Mouse (Mus musculus) limb, embryonic 15.5 days (tissue): ENCODE data around the gene Zfp428. TPM values are rescaled to one million over a fixed set of nuclear protein-coding genes. Genes with fewer than 3 reads are reported as not detected.
A peak's percentile ranks its signal among the peaks of the same experiment; 100 is the strongest.
"Not testable (repeated sequence)": the region's sequence is repeated elsewhere in the genome, so short reads cannot be mapped to it uniquely, and the experiment has no call there.

Experiments
- ATAC-seq: fragments of 200-750 bp; cut with Nextera tagmentation; 2 replicates; pipeline ENCODE4 v1.8.0; 2017; ENCODE audit warnings: low read depth, moderate TSS enrichment; ENCODE audit not compliant: insufficient number of reproducible peaks, low FRiP score, low TSS enrichment
- H3K27ac ChIP-seq: fragments of 300-500 bp; sonication (generic); 2 replicates; pipeline ENCODE4 v1.5.1; 2015; ENCODE audit warnings: moderate library complexity, mild to moderate bottlenecking, inconsistent platforms
- H3K27me3 ChIP-seq: fragments of 300-500 bp; sonication (generic); 2 replicates; pipeline ENCODE4 v1.6.1; 2015; ENCODE audit warnings: inconsistent platforms
- H3K36me3 ChIP-seq: fragments of 300-500 bp; sonication (generic); 2 replicates; pipeline ENCODE4 v1.6.1; 2015; ENCODE audit warnings: inconsistent platforms
- H3K4me1 ChIP-seq: fragments of 300-500 bp; sonication (generic); 2 replicates; pipeline ENCODE4 v1.6.1; 2015; ENCODE audit warnings: inconsistent platforms
- H3K4me2 ChIP-seq: fragments of 300-500 bp; sonication (generic); 2 replicates; pipeline ENCODE4 v1.6.1; 2015; ENCODE audit warnings: mild to moderate bottlenecking, inconsistent platforms
- H3K4me3 ChIP-seq: fragments of 300-500 bp; sonication (generic); 2 replicates; pipeline ENCODE4 v1.5.1; 2015; ENCODE audit warnings: mild to moderate bottlenecking, inconsistent platforms
- H3K9ac ChIP-seq: fragments of 300-500 bp; sonication (generic); 2 replicates; pipeline ENCODE4 v1.6.1; 2015; ENCODE audit warnings: inconsistent platforms
- H3K9me3 ChIP-seq: fragments of 300-500 bp; sonication (generic); 2 replicates; pipeline ENCODE4 v1.6.1; 2016; ENCODE audit warnings: inconsistent platforms
- WGBS: fragments of 180-500 bp; shearing (Covaris S2); methylation state at CpG from one replicate; pipeline ENCODE4 v1.1.7; 2015; 5-methylcytosine and 5-hydroxymethylcytosine counted together
- polyA plus RNA-seq: library from polyadenylated mRNA; unstranded; fragments of >200 nt; fragmentation: Nextera tagmentation; extraction: Ambion mirVana; gene quantifications from 2 replicates; pipeline ENCODE4 v1.2.1, GENCODE M21; 2015

Zfp428 gene
- polyA plus RNA-seq, 1 experiment from 2014 or later: 40.8 TPM

DNA sequence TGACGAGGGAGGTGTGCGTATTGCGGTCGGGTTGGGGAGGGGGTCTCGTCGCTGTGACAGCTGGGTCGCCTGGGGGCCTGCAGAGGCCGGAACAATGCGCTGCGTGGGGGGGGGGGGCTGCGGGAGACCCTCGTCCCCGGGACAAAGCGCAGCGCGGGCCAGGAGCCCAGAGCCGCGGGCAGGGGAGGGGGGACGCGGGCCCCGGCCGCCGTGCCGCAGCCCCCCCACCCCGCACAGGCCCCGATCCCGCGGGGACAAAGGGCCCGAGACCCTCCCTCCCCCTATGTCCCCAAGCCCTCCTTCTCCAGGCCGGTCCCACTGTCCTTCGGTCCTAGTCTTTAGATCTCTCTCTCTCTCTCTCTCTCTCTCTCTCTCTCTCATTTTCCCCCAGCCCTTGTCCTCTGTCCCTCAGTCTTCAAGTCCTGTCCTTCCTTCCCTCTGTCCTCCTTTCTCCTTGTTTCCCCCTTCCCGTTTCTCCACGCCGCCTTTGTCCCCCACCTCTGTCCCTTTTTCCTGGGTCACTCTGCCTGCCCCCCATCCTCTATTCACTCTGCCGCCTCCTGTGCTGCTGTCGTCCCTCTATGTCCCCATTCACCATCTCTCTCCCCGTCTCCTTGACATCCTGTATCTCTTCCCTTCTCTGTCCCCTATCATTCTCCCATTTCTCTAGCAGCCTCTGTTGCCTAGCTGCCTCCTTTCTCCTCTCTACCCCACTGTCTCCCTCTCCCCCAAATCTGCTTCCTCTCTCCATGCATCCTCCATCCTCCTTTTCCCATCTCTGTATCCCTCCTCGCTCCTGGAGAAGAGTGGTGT lies 24.4 kb upstream of the Zfp428 start:
- Histone ChIP-seq H3K4me2 (peak overlapping the region; percentile 98), H3K4me1 (peaks cover 15% of the 10 kb centered on the region), H3K9me3 (no peaks in the 10 kb centered on the region), H3K4me3 (peak overlapping the region; percentile 65), H3K27ac (no peak overlapping the region), H3K9ac (peak overlapping the region; percentile 44), H3K36me3 (no peaks in the 10 kb centered on the region), H3K27me3 (peaks cover 33% of the 10 kb centered on the region; the same call in 1 of the 2 replicates)
- ATAC-seq: no peak
- WGBS: 1% methylated on average over 28 of the region's 38 CpGs

GRCm38 (mm10) chr7:24483291-24483690 lies 23.5 kb upstream of the Zfp428 start:
- not testable (repeated sequence) for H3K4me3 ChIP-seq

DNA sequence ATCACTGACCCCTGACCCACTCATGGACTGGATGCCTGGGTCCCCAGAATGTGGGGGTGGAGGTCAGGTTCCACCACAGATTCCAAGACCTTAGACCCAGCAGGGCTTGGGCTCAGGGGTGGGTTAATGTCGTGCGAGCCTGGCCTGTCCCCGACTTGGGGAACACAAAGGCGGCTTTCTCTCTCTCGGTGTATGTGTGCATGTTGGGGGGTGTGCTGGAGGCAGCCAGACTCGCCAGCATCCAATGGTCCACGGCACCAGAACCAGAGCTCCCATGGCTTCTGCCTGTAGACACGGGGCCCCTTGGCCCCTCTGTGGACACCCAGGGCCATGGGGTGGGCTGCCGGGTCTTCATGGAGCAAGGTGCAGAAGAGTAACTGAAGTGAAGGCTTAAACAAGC lies 21.3 kb upstream of the Zfp428 start:
- Histone ChIP-seq H3K36me3 (no peaks in the 10 kb centered on the region), H3K9ac (no peak overlapping the region), H3K4me1 (peaks cover 15% of the 10 kb centered on the region), H3K4me2 (no peak overlapping the region), H3K27ac (no peak overlapping the region), H3K27me3 (peaks cover 28% of the 10 kb centered on the region; the same call in 1 of the 2 replicates), H3K9me3 (no peaks in the 10 kb centered on the region), H3K4me3 (no peak overlapping the region)
- ATAC-seq: no peak
- 74% methylated on average over 9 of the region's 9 CpGs for WGBS

More at GRCm38 (mm10) chr7:24483291-24483690, 23.5 kb upstream of the Zfp428 start:
- H3K4me2 ChIP-seq, ATAC-seq, H3K36me3 ChIP-seq, H3K9me3 ChIP-seq, H3K27ac ChIP-seq, H3K9ac ChIP-seq: not testable (repeated sequence)
- 42% methylated on average over 6 of the region's 6 CpGs for WGBS
- peaks cover 15% of the 10 kb centered on the region for H3K4me1 ChIP-seq
- H3K27me3 ChIP-seq: peaks cover 33% of the 10 kb centered on the region; the same call in 1 of the 2 replicates

DNA sequence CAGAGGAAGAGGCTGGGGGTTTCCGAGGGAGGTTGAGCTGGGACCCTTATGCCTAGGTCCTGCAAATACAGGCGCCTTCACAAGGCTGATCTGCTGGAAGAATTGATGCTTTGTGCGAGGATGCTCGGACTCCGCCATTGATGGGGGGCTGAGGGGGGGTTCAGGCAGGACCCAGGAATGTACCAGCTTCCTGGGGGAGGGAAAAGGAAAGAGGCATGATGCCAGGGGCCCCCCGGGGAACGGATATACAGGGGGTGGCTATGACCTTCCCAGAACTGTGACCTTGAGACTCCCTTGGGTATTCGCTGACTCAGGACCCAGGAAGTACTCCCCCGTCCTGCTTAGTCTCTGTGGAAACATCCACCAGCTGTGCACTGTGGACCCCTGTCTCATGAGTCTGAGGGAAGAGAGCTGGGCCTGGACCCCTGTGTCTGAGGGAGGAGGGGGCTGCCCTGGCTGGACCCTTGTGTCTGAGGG lies 20.1 kb upstream of the Zfp428 start:
- ATAC-seq: no peak

GRCm38 (mm10) chr7:24487403-24487802 lies 19.4 kb upstream of the Zfp428 start:
- no peak for ATAC-seq
- H3K9ac ChIP-seq: no peak overlapping the region
- no peak overlapping the region for H3K27ac ChIP-seq
- H3K36me3 ChIP-seq: no peaks in the 10 kb centered on the region
- H3K4me3 ChIP-seq: no peak overlapping the region
- no peak overlapping the region for H3K4me2 ChIP-seq
- peaks cover 14% of the 10 kb centered on the region; the same call in 1 of the 2 replicates for H3K27me3 ChIP-seq
- H3K9me3 ChIP-seq: no peaks in the 10 kb centered on the region
- 0 out of 2 replicates have a peak, but pooled peaks cover under 1% of the 10 kb centered on the region for H3K4me1 ChIP-seq
- 49% methylated on average over 3 of the region's 3 CpGs for WGBS

More for the DNA sequence above, 20.1 kb upstream of the Zfp428 start:
- Histone ChIP-seq H3K4me2 (no peak overlapping the region), H3K4me3 (no peak overlapping the region), H3K4me1 (peaks cover 5% of the 10 kb centered on the region; the same call in 1 of the 2 replicates), H3K36me3 (no peaks in the 10 kb centered on the region), H3K9ac (no peak overlapping the region), H3K9me3 (no peaks in the 10 kb centered on the region), H3K27me3 (peaks cover 17% of the 10 kb centered on the region; the same call in 1 of the 2 replicates), H3K27ac (no peak overlapping the region)
- WGBS: 63% methylated on average over 9 of the region's 9 CpGs

DNA sequence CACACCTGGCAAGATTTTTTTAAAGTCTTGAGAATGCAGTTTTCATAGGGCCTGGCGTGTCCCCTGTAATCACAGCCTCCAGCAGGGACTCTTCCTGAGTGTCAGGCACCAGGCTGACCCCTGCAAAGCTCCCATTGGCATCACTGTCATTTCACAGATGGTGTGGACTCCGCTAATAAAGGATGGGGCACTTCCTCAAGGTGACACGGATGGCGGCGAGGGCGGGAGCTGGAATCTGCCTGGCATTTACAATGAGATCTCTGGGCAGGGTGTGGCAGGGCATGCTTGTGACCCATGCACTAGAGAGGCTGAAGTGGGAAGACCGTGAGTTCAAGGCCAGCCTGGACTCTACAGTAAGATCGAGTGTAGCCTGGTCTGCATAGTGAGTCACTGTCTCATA lies 18.5 kb upstream of the Zfp428 start:
- no peak for ATAC-seq
- WGBS: 85% methylated on average over 8 of the region's 8 CpGs
- Histone ChIP-seq H3K9me3 (no peaks in the 10 kb centered on the region), H3K36me3 (no peaks in the 10 kb centered on the region), H3K9ac (no peak overlapping the region), H3K27me3 (peaks cover 6% of the 10 kb centered on the region; the same call in 1 of the 2 replicates), H3K4me1 (no peaks in the 10 kb centered on the region), H3K4me3 (no peak overlapping the region), H3K27ac (no peak overlapping the region), H3K4me2 (no peak overlapping the region)

GRCm38 (mm10) chr7:24499856-24500577 lies 6.8 kb upstream of the Zfp428 start:
- peak overlapping the region; percentile 64 for H3K4me2 ChIP-seq
- ATAC-seq: 0 out of 2 replicates have a peak, but pooled peaks have one; percentile 50
- H3K4me3 ChIP-seq: peak overlapping the region; percentile 32
- H3K9me3 ChIP-seq: no peaks in the 10 kb centered on the region
- H3K27me3 ChIP-seq: peaks cover 41% of the 10 kb centered on the region
- peaks cover 20% of the 10 kb centered on the region for H3K4me1 ChIP-seq
- no peaks in the 10 kb centered on the region for H3K36me3 ChIP-seq
- no peak overlapping the region; the same call in 1 of the 2 replicates for H3K9ac ChIP-seq
- no peak overlapping the region for H3K27ac ChIP-seq
- WGBS: 10% methylated on average over 43 of the region's 43 CpGs

GRCm38 (mm10) chr7:24500929-24501328 lies 5.9 kb upstream of the Zfp428 start:
- no peak overlapping the region for H3K4me2 ChIP-seq
- 27% methylated on average over 7 of the region's 7 CpGs for WGBS
- H3K27me3 ChIP-seq: peaks cover 41% of the 10 kb centered on the region

DNA sequence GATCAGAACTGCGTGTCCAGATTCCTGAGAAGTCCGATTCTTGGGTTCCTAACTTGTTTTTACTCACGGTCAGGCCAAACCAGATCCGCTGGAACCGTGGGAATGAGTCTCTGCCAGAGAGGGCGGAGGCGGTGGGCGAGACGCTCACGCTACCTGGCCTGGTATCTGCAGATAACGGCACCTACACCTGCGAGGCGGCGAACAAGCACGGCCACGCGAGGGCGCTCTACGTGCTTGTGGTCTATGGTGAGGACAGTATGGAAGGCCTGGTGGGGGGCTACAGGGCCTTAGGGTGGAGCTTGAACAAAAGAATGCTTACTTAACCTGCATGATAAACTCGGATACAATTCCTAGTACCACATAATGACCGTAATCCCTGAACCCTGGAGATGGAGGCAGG lies 5.3 kb upstream of the Zfp428 start:
- Histone ChIP-seq H3K36me3 (no peaks in the 10 kb centered on the region), H3K27me3 (peaks cover 41% of the 10 kb centered on the region), H3K4me3 (no peak overlapping the region), H3K27ac (no peak overlapping the region), H3K9ac (no peak overlapping the region), H3K4me2 (no peak overlapping the region), H3K9me3 (no peaks in the 10 kb centered on the region), H3K4me1 (peaks cover 35% of the 10 kb centered on the region)
- 42% methylated on average over 21 of the region's 21 CpGs for WGBS
- no peak for ATAC-seq

More at GRCm38 (mm10) chr7:24500929-24501328, 5.9 kb upstream of the Zfp428 start:
- H3K36me3 ChIP-seq: no peaks in the 10 kb centered on the region
- no peak for ATAC-seq
- peaks cover 29% of the 10 kb centered on the region for H3K4me1 ChIP-seq
- H3K9ac ChIP-seq: no peak overlapping the region
- H3K27ac ChIP-seq: no peak overlapping the region
- H3K9me3 ChIP-seq: no peaks in the 10 kb centered on the region
- no peak overlapping the region for H3K4me3 ChIP-seq

GRCm38 (mm10) chr7:24504004-24504403 lies 2.8 kb upstream of the Zfp428 start:
- WGBS: 15% methylated on average over 10 of the region's 10 CpGs
- no peak for ATAC-seq
- no peak overlapping the region for H3K9ac ChIP-seq

DNA sequence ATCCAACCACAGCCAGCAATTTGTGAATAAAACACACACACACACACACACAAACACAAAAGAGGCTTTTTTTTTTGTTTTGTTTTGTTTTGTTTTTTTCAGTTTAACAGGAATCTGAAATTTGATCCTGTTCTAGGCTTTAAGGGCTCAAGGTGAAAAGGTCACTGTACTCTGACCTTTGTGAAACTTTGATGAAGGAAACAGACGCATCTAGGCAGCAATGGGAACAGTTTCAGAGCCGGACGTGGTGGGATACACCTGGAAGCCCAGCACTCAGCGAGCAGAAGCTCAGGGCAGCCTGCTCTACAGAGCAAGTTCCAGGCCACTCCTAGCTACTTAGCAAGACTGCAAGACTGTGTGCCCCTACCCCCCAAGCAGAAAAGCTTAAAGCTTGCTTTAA lies 1.9 kb upstream of the Zfp428 start:
- 23% methylated on average over 4 of the region's 4 CpGs for WGBS
- Histone ChIP-seq H3K4me1 (peaks cover 43% of the 10 kb centered on the region), H3K9ac (no peak overlapping the region), H3K36me3 (no peaks in the 10 kb centered on the region), H3K27ac (no peak overlapping the region), H3K27me3 (peaks cover 23% of the 10 kb centered on the region), H3K4me2 (no peak overlapping the region), H3K4me3 (no peak overlapping the region), H3K9me3 (no peaks in the 10 kb centered on the region)
- ATAC-seq: no peak

More at GRCm38 (mm10) chr7:24504004-24504403, 2.8 kb upstream of the Zfp428 start:
- Histone ChIP-seq H3K27me3 (peaks cover 32% of the 10 kb centered on the region), H3K4me3 (no peak overlapping the region), H3K4me2 (no peak overlapping the region), H3K4me1 (peaks cover 46% of the 10 kb centered on the region), H3K9me3 (no peaks in the 10 kb centered on the region), H3K27ac (no peak overlapping the region), H3K36me3 (no peaks in the 10 kb centered on the region)
